Mouse (Mus musculus) left cerebral cortex, postnatal 14 days (tissue): Measurements from ENCODE around the gene Rhob. TPM values are rescaled to one million over a fixed set of nuclear protein-coding genes. Genes with fewer than 3 reads are reported as not detected.

ENCODE experiments used
- DNase-seq, 2 experiments: peaks; one replicate each; pipeline ENCODE4 v3.0.0; 2021 to 2022; ENCODE audit warnings: low spot score in 2 of 2, mixed read lengths in 1 of 2
- intact Hi-C: fragments of 180-260 bp; cut with DNase I; formaldehyde crosslinking; loops from one replicate; pipeline ENCODE4 v1.15.1; 2025
- total RNA-seq, 2 experiments: library from RNA; stranded (reverse); gene quantifications; 2 replicates each; pipeline ENCODE4 v1.2.3; 2021

The Rhob gene
- total RNA-seq, 2 experiments from 2014 or later = 287 to 352 TPM

- intact Hi-C loops = loop anchor here (10.0 kb wide), 1 partner anchor 456 kb away; no protein-coding TSS in a partner anchor
- no peak for DNase-seq
Measured at GRCm38 (mm10) chr12:8510317-8510988, 10.6 kb upstream of the Rhob start.

GRCm38 (mm10) chr12:8509693-8510092 is 9.9 kb upstream of the Rhob start:
- no peak for DNase-seq
- intact Hi-C loops = loop anchor here (10.0 kb wide), 1 partner anchor 455 kb away; no protein-coding TSS in a partner anchor

- intact Hi-C loops = no loop called here
- DNase-seq = no peak
Measured at GRCm38 (mm10) chr12:8506954-8507707, 7.3 kb upstream of the Rhob start.

- intact Hi-C loops = loop anchor here (5.0 kb wide), 1 partner anchor 43 kb away; no protein-coding TSS in a partner anchor
- no peak for DNase-seq
Measured at GRCm38 (mm10) chr12:8504131-8504530, 4.3 kb upstream of the Rhob start.

- intact Hi-C loops = loop anchor here (5.0 kb wide), 1 partner anchor 45 kb away; no protein-coding TSS in a partner anchor
- DNase-seq = peak; percentile 75 to 89
Measured at GRCm38 (mm10) chr12:8502546-8502945, 2.7 kb upstream of the Rhob start.

DNA sequence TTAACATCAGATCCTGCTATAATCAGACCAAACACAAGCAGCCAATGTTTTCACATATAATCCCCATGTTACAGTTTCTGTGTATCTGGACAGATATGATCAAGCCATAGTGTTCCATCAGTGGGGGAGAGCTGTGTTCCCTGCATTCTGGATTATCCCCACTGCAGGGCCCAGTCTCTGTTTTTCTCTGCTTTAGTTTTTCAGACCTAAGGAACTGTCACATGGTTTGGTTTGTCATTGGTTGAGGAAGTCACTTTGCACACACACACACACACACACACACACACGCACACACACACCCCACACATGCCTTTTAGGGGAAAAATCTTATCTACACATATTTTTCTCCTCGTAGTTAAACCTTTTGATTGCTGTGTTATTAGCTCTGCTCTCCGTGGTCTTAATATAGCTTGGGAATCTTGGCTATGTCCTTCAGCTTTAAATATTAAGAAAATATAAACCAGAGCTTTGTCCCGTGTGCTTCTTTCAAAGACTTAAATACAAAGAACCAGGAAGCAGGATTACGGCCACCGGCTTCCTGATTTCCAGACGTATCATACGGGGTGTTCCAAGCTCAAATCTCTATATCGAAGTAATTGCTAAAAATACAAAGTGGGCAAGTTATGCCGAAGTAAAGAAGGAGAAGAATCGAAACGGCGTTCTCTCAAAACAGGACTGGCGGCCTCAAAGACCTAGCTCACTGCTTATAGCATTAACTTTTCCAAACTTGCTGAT is 1.9 kb upstream of the Rhob start:
- no peak for DNase-seq
- intact Hi-C loops = loop anchor here (5.0 kb wide), 1 partner anchor 46 kb away; no protein-coding TSS in a partner anchor

DNA sequence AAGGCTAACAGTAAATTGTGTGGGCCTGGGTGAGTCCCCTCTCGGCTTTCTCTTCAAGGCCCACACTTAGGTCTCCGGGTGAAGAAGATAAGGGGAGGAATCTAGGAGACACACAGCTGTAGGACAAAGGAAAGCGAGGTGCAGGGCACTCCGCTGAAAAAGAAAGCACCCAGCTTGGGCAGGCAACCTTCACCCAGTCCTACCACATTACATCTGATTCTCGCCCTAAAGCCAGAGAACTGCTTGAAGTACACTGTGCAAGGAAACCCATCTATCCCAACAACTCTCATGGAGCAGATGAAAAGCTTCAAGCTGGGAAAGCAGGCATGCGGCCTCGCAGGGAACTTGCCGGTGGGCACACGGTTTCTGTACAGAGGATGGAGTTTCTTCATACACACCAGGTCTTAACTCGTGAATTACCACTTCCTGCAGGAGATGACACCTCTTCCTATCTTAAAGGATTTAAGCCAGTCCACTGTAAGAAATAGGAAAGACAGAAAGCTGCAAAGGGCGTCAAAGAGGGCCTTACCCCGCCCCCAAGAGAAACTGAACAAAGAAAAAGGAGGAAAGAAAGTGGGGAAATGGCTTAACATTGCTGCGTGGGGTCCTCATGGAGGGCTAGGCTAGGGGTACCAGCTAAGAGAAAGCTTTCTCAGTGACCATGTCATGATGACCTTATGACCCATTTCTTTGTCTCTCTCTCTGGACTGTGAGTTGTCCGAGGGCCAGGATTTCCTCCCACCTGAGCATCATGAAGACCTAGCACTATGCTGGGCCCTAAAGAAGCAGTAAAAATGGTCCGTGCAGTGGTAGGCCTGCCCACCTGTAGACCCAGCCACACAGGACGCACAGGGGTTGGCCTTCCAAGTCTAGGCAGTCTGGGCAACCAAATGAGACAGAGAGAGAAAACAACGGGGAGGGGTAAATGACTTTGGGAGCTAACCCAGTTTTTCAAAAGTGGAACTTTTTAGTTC is 1.1 kb upstream of the Rhob start:
- intact Hi-C loops = loop anchor here (1.0 to 5.0 kb wide), 2 partner anchors 46 to 174 kb away; no protein-coding TSS in a partner anchor
- no peak for DNase-seq

DNA sequence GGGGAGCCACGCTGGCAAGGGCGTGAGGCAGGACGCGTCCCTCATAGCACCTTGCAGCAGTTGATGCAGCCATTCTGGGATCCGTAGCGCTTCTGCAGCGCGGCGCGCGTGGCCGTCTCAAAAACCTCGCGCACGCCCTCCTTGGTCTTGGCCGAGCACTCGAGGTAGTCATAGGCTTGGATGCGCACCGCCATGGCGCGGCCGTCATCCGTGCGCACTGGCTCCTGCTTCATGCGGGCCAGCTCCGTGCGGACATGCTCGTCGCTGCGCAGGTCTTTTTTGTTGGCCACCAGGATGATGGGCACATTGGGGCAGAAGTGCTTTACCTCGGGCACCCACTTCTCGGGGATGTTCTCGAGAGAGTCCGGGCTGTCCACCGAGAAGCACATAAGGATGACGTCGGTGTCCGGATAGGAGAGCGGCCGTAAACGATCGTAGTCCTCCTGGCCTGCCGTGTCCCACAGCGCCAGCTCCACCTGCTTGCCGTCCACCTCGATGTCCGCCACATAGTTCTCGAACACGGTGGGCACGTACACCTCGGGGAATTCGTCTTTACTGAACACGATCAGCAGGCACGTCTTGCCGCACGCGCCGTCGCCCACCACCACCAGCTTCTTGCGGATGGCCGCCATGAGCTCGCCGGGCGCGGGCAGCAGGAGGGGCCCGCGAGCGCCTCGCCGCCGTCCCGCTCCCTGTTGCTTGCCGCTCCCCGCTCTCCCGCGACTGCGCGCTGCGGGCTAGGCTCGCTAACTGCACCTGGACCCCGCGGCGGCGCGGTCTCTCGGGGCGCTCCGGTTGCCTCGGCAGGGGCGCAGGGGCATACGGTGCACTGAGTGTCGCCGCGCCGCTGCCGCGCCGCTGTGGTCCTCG is 573 bp downstream of the Rhob start:
- peak; percentile 72 for DNase-seq
- intact Hi-C loops = loop anchor here (1.0 to 5.0 kb wide), 2 partner anchors 32 to 152 kb away; no protein-coding TSS in a partner anchor

GRCm38 (mm10) chr12:8498591-8499000 is 1.2 kb downstream of the Rhob start:
- DNase-seq = peak; percentile 55 to 62
- intact Hi-C loops = loop anchor here (5.0 kb wide), 1 partner anchor 151 kb away; no protein-coding TSS in a partner anchor

DNA sequence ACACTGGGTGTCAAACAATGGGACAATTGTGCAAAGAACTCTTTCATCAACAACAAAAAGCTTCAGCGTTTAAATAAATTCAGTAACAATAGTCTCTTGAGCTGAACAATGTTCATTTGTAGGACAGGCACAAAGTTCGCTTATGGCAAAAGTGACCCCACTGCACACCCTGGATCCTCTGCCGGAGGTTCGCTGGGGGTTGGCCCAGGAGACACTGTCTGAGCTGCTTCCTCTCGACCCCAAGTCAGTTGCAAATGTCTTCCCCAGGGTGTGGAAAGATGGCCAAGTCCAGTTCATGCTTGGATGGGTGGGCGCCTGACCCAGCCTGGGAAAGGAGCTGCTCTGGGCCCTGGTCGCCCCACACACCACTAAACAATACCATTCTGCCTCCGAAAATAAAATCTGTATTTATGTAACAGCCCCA is 1.6 kb downstream of the Rhob start:
- DNase-seq = no peak
- intact Hi-C loops = loop anchor here (5.0 kb wide), 1 partner anchor 151 kb away; no protein-coding TSS in a partner anchor

DNA sequence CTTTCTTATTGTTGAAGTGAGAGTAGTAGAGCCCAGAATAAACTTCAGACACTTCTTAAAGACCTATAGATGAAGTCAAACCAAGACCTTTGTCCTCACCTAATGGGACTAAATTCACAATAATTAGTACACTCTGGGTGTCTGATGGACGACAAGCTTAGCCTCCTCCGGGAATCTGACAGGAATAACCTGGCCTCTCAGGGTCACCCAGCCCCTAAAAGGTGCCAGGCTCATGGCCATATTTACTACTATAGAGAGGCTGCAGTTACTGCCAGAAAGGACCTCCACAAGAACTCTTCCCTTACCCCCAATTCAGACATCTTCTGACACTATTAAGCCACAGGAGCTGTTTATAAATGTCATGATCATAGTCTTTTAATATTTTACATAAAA is 2.5 kb downstream of the Rhob start:
- intact Hi-C loops = loop anchor here (2.0 to 5.0 kb wide), 2 partner anchors 45 to 150 kb away; no protein-coding TSS in a partner anchor
- no peak for DNase-seq

GRCm38 (mm10) chr12:8496679-8497313 is 3.0 kb downstream of the Rhob start:
- DNase-seq = no peak
- intact Hi-C loops = loop anchor here (2.0 to 5.0 kb wide), 2 partner anchors 44 to 149 kb away; no protein-coding TSS in a partner anchor

DNA sequence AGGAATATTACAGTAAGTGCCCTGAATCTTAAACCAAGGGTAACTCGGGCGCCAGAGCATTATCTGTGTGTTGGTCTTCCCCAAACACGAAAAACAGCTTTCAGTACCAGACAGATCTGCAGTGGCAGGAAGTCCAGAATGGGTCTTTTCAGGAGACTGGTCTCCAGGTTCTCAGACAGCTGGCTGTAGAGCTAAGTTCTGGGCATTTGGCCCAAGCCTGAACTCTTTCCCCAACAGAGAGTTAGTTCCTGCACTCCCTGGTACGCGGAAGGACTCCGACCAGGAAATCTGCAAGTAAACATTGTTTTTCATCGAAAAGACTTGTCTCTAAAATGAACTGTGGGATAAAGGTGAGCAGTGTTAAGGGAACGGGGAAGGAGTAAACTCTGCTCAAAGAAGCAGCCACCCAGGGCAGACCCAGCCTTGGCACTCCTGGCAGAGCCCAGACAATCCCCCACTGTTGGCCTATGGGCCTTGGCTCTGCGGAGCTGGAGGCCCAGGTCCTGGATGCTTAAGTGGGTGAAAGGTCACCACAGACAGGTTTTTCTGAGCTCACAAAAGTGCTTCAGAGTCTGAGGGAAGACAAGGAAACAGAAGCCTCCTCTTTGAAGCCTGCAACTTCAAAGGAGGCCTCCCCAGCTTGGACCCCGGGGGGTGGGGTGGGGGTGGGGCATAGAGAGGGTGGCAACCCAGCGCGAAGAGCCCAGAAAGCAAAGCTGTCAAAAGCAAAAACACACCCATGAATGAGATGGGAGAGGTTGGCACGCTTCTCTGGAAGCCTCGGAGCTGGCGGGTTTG is 3.7 kb downstream of the Rhob start:
- intact Hi-C loops = loop anchor here (2.0 to 5.0 kb wide), 2 partner anchors 43 to 149 kb away; no protein-coding TSS in a partner anchor
- peak; percentile 62 to 64 for DNase-seq

DNA sequence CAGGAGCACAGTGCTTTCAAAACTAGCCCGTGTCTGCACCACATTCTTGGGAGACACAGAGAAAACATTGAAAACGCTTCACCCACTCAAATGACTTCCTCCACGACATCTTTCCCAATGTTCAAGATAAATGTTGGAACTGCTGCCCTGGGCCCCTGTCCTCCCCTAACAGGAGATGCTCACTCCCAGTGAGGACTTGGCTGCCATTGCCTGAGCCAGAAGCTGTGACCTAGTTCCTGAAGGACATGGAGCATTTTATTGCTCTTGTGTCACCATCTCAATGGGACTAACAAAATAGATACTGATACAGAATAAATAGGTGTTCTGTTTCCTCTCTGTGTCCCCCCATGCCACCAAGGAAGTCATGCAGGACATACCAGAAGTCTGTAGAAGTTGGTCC is 5.1 kb downstream of the Rhob start:
- intact Hi-C loops = loop anchor here (5.0 kb wide), 1 partner anchor 147 kb away; no protein-coding TSS in a partner anchor

DNA sequence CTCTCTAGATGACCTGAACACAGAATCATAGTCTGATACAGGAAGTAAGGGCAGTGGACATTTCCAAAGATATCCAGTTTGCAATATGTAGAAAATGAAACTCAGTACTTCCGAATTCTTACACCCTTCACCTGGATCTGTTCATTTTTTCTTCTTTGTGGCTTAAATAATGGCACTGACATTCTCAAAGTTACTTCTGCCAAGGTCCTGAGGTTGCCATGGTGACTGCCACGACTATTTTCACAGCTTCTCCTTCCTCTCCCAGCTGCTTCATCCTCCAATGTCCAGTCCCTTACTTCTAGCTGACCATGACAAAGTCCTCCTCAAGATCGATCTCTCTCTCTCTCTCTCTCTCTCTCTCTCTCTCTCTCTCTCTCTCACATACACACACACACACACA is 6.4 kb downstream of the Rhob start:
- intact Hi-C loops = no loop called here
- no peak for DNase-seq

More for the DNA sequence above, 5.1 kb downstream of the Rhob start:
- DNase-seq = no peak

- DNase-seq = no peak
- intact Hi-C loops = no loop called here
Measured at GRCm38 (mm10) chr12:8489098-8489497, 10.7 kb downstream of the Rhob start.
